11 mouse cellular contexts compared by ENCODE assay signal in the genomic region with DNA sequence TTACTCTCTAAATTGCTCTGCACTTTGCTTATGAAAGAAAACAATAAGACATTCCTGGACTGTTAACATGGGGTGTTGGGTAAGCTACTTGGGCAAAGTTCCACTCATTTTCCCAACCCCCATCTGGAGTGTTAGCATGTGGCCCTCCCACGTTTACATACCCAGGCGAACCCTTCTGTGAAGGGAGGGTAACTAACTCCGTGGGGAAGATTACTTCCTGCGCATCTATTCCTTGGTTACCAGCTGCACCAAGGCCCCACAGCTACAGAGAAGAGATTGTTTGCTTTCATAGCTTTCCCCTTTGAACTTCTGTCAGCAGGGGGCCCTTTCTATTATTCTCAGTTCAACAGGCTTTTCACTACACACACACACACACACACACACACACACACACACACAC. TPM values are rescaled to one million over a fixed set of nuclear protein-coding genes. Genes with fewer than 3 reads are reported as not detected.
A peak's percentile ranks its signal among the peaks of the same experiment; 100 is the strongest.
DNase-seq lines count a peak whose midpoint lies in the region; ATAC-seq and TF ChIP-seq lines count a peak whose summit lies in the region.
"Had no signal": no experiment of that assay in that cellular context is flagged by ENCODE, and none has a peak within 500 bp of the region (broad histone marks: within the 10 kb centered on the region; RNA-seq: fewer than 3 reads in every experiment).

No protein-coding gene starts in this region.

- H3K4me2 ChIP-seq in midbrain, embryonic 11.5 days, result no peak overlapping the region
- no peak overlapping the region for H3K4me2 ChIP-seq in midbrain, embryonic 15.5 days
- no peak overlapping the region for H3K4me2 ChIP-seq in hindbrain, postnatal 0 days (ENCODE audit: low read depth, low read length)
- H3K4me2 ChIP-seq in midbrain, embryonic 14.5 days (ENCODE audit: low read length), result no peak overlapping the region
- H3K4me2 ChIP-seq: kidney, embryonic 15.5 days; liver, embryonic 15.5 days had no signal

- WGBS in midbrain, embryonic 11.5 days, result 14% methylated on average over 4 of the region's 4 CpGs
- 9% methylated on average over 4 of the region's 4 CpGs for WGBS in midbrain, embryonic 15.5 days
- 8% methylated on average over 4 of the region's 4 CpGs for WGBS in hindbrain, postnatal 0 days
- 5% methylated on average over 4 of the region's 4 CpGs for WGBS in midbrain, embryonic 14.5 days

- ATAC-seq in midbrain, embryonic 11.5 days (ENCODE audit: low FRiP score), result peak; percentile 75
- ATAC-seq in midbrain, embryonic 15.5 days (replicated peaks), result no peak
- peak; percentile 49; the same call in 1 of the 2 replicates for ATAC-seq in hindbrain, postnatal 0 days
- ATAC-seq in midbrain, embryonic 14.5 days (ENCODE audit: low FRiP score, low TSS enrichment), result no peak; the same call in 1 of the 2 replicates
- ATAC-seq: activated CD4-positive, CD25-positive, alpha-beta regulatory T cell, adult 4 months had no signal

- no peak overlapping the region for H3K4me3 ChIP-seq in midbrain, embryonic 11.5 days (ENCODE audit: low read depth, low read length)
- no peak overlapping the region for H3K4me3 ChIP-seq in midbrain, embryonic 15.5 days
- H3K4me3 ChIP-seq in hindbrain, postnatal 0 days (ENCODE audit: low read length), result no peak overlapping the region
- H3K4me3 ChIP-seq in midbrain, embryonic 14.5 days (replicated peaks; ENCODE audit: low read depth, low read length), result no peak overlapping the region
- H3K4me3 ChIP-seq: erythroblast, embryonic 14.5 days; kidney, embryonic 15.5 days; liver, embryonic 15.5 days had no signal

- no peaks in the 10 kb centered on the region for H3K27me3 ChIP-seq in midbrain, embryonic 11.5 days (ENCODE audit: control insufficient read depth, insufficient read depth, low read length)
- no peaks in the 10 kb centered on the region for H3K27me3 ChIP-seq in midbrain, embryonic 15.5 days (replicated peaks)
- H3K27me3 ChIP-seq in hindbrain, postnatal 0 days (ENCODE audit: insufficient read depth, low read length), result no peaks in the 10 kb centered on the region
- H3K27me3 ChIP-seq in midbrain, embryonic 14.5 days (ENCODE audit: control insufficient read depth, insufficient read depth, low read length), result no peaks in the 10 kb centered on the region
- H3K27me3 ChIP-seq: kidney, embryonic 15.5 days; liver, embryonic 15.5 days had no signal

- no peaks in the 10 kb centered on the region for H3K36me3 ChIP-seq in midbrain, embryonic 11.5 days (ENCODE audit: control insufficient read depth, insufficient read depth, low read length)
- H3K36me3 ChIP-seq in midbrain, embryonic 15.5 days (replicated peaks), result no peaks in the 10 kb centered on the region
- H3K36me3 ChIP-seq in hindbrain, postnatal 0 days (ENCODE audit: insufficient read depth, low read length), result no peaks in the 10 kb centered on the region
- no peaks in the 10 kb centered on the region for H3K36me3 ChIP-seq in midbrain, embryonic 14.5 days (ENCODE audit: control insufficient read depth, insufficient read depth, low read length)
- H3K36me3 ChIP-seq: kidney, embryonic 15.5 days; liver, embryonic 15.5 days had no signal

- H3K9me3 ChIP-seq in midbrain, embryonic 11.5 days (ENCODE audit: control insufficient read depth, low read length), result no peaks in the 10 kb centered on the region
- no peaks in the 10 kb centered on the region for H3K9me3 ChIP-seq in midbrain, embryonic 15.5 days
- no peaks in the 10 kb centered on the region for H3K9me3 ChIP-seq in hindbrain, postnatal 0 days (ENCODE audit: low read length)
- H3K9me3 ChIP-seq in midbrain, embryonic 14.5 days (ENCODE audit: control insufficient read depth, low read length), result no peaks in the 10 kb centered on the region
- H3K9me3 ChIP-seq: kidney, embryonic 15.5 days; liver, embryonic 15.5 days had no signal

- H3K9ac ChIP-seq in midbrain, embryonic 11.5 days (ENCODE audit: low read length), result no peak overlapping the region
- H3K9ac ChIP-seq in midbrain, embryonic 15.5 days, result no peak overlapping the region
- no peak overlapping the region for H3K9ac ChIP-seq in hindbrain, postnatal 0 days (replicated peaks; ENCODE audit: low read length)
- H3K9ac ChIP-seq in midbrain, embryonic 14.5 days (replicated peaks; ENCODE audit: low read length), result no peak overlapping the region
- H3K9ac ChIP-seq: kidney, embryonic 15.5 days; liver, embryonic 15.5 days had no signal

- H3K4me1 ChIP-seq in midbrain, embryonic 11.5 days (ENCODE audit: control insufficient read depth, insufficient read depth, low read length), result peaks cover 6% of the 10 kb centered on the region; the same call in 1 of the 2 replicates
- 0 out of 2 replicates have a peak, but pooled peaks cover 3% of the 10 kb centered on the region for H3K4me1 ChIP-seq in midbrain, embryonic 15.5 days
- H3K4me1 ChIP-seq in hindbrain, postnatal 0 days (ENCODE audit: insufficient read depth, low read length), result no peaks in the 10 kb centered on the region; the same call in 1 of the 2 replicates
- no peaks in the 10 kb centered on the region for H3K4me1 ChIP-seq in midbrain, embryonic 14.5 days (ENCODE audit: control insufficient read depth, insufficient read depth, low read length)
- H3K4me1 ChIP-seq: kidney, embryonic 15.5 days had no signal

- DNase-seq in midbrain, embryonic 11.5 days (ENCODE audit: low spot score, missing footprints), result peak; percentile 84
- DNase-seq in embryo, embryonic 9.5 days (ENCODE audit: extremely low spot score), result peak; percentile 43
- peak; percentile 26 for DNase-seq in hindbrain, postnatal 0 days (ENCODE audit: low spot score)
- peak; percentile 43 for DNase-seq in midbrain, embryonic 14.5 days
- DNase-seq in cerebellum, adult 9-11 months, result no peak
- DNase-seq in adrenal gland, adult 18-20 months (ENCODE audit: low spot score in 2 of 2), result no peak

- no peak for TF ChIP-seq CTCF in hindbrain, postnatal 0 days (IDR thresholded peaks at IDR 0.05; ENCODE audit: low read depth)

- no peak overlapping the region for H3K27ac ChIP-seq in midbrain, embryonic 11.5 days (ENCODE audit: low read depth, low read length)
- no peak overlapping the region for H3K27ac ChIP-seq in midbrain, embryonic 15.5 days
- no peak overlapping the region for H3K27ac ChIP-seq in hindbrain, postnatal 0 days
- H3K27ac ChIP-seq in midbrain, embryonic 14.5 days (replicated peaks; ENCODE audit: low read depth, low read length), result no peak overlapping the region
- H3K27ac ChIP-seq: kidney, embryonic 15.5 days; liver, embryonic 15.5 days had no signal

RNA-seq across cellular contexts. Expression of a gene that starts 12.6 kb away (rescaled TPM):
- 447 and 449 TPM in 2 replicates for polyA plus RNA-seq in midbrain, embryonic 11.5 days (2014; fragmentation: Nextera tagmentation; extraction: Ambion mirVana)
- 164 and 167 TPM in 2 replicates for polyA plus RNA-seq in midbrain, embryonic 15.5 days (2015; fragmentation: Nextera tagmentation; extraction: Ambion mirVana)
- 45.4 and 48.7 TPM in 2 replicates for total RNA-seq in hindbrain, postnatal 0 days (2014; rRNA removed)
- polyA plus RNA-seq in hindbrain, postnatal 0 days (2015; fragmentation: Nextera tagmentation; extraction: Ambion mirVana), result 174 and 197 TPM in 2 replicates
- 182 and 206 TPM in 2 replicates for polyA plus RNA-seq in midbrain, embryonic 14.5 days (2014; fragmentation: Nextera tagmentation; extraction: Ambion mirVana)
- 100 to 1,000 TPM; 124 to 136 TPM for total RNA-seq in adrenal gland, adult 18-20 months (2021)

RNA-seq across cellular contexts. Expression of a gene that starts 45.7 kb away (rescaled TPM):
- polyA plus RNA-seq in midbrain, embryonic 11.5 days (2014; fragmentation: Nextera tagmentation; extraction: Ambion mirVana), result 13.0 and 13.1 TPM in 2 replicates
- polyA plus RNA-seq in midbrain, embryonic 15.5 days (2015; fragmentation: Nextera tagmentation; extraction: Ambion mirVana), result 35.3 and 35.8 TPM in 2 replicates
- 7.0 and 8.4 TPM in 2 replicates for total RNA-seq in hindbrain, postnatal 0 days (2014; rRNA removed)
- 36.2 and 39.4 TPM in 2 replicates for polyA plus RNA-seq in hindbrain, postnatal 0 days (2015; fragmentation: Nextera tagmentation; extraction: Ambion mirVana)
- polyA plus RNA-seq in midbrain, embryonic 14.5 days (2014; fragmentation: Nextera tagmentation; extraction: Ambion mirVana), result 27.9 and 33.2 TPM in 2 replicates
- 10 to 100 TPM; 47.8 to 82.2 TPM for total RNA-seq in adrenal gland, adult 18-20 months (2021)

Comparison
In these comparisons a context has a peak if more than half of its experiments do, and no peak if none do; other contexts are left out.
1. ATAC-seq: peak in midbrain, embryonic 11.5 days (single experiment) and hindbrain, postnatal 0 days (single experiment); none in midbrain, embryonic 15.5 days (single experiment) and midbrain, embryonic 14.5 days (single experiment).
2. DNase-seq: peak in midbrain, embryonic 11.5 days (single experiment), embryo, embryonic 9.5 days (single experiment), hindbrain, postnatal 0 days (single experiment) and midbrain, embryonic 14.5 days (single experiment); none in cerebellum, adult 9-11 months (single experiment) and adrenal gland, adult 18-20 months (0 of 2).